9 mouse cellular contexts compared by ENCODE assay signal in the genomic region with DNA sequence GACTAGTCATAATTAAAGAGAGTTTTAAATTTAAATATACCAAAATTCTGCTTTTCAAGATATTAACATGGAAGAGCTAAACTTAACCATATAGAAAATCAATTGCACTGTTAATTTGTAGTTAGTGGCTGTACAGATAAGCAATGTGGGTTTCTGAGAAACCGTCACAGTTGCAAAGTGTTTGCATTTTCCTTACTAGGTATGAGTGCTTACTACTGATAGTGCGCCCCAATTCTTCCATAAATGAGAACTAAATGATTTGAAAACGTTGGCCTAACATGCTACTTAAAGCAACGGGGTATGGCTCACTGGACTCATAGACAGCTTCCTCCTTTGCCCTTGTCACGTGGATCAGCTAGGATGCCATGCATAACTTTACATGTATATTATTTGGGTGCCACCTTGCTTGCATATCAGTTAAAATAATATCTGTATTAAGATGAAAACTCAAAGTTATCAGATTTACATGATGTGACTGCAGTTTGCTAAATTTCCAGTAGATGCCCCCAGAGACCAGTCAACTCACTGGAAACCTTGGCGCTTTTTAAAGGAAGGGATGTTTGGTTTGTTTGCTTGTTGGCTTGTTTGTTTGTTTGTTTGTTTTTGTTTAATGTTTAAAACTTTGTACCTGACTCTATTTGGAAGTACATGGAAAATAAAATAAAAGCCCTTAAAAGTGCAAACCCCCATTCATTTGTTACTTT. TPM values are rescaled to one million over a fixed set of nuclear protein-coding genes. Genes with fewer than 3 reads are reported as not detected.
DNase-seq lines count a peak whose midpoint lies in the region; ATAC-seq and TF ChIP-seq lines count a peak whose summit lies in the region.
"Had no signal": no experiment of that assay in that cellular context is flagged by ENCODE, and none has a peak within 500 bp of the region (broad histone marks: within the 10 kb centered on the region; RNA-seq: fewer than 3 reads in every experiment).

No protein-coding gene starts in this region.

- H3K27me3 ChIP-seq in kidney, adult 2 months (replicated peaks; ENCODE audit: control insufficient read depth, insufficient read depth, low read length) = no peaks in the 10 kb centered on the region
- H3K27me3 ChIP-seq in kidney, embryonic 15.5 days = no peaks in the 10 kb centered on the region
- H3K27me3 ChIP-seq: heart, embryonic 13.5 days had no signal

- no peak overlapping the region for H3K4me3 ChIP-seq in kidney, adult 2 months (ENCODE audit: insufficient read depth, low read depth, low read length)
- no peak overlapping the region for H3K4me3 ChIP-seq in kidney, embryonic 15.5 days (replicated peaks)
- H3K4me3 ChIP-seq: heart, embryonic 13.5 days; limb, embryonic 15.5 days had no signal

- no peak overlapping the region for H3K4me2 ChIP-seq in kidney, embryonic 15.5 days
- H3K4me2 ChIP-seq: heart, embryonic 13.5 days; limb, embryonic 15.5 days had no signal

- no peak for TF ChIP-seq POLR2A in kidney, adult 2 months (IDR thresholded peaks at IDR 0.05; ENCODE audit: low read depth, low read length)

- no peak overlapping the region for H3K27ac ChIP-seq in kidney, adult 2 months (ENCODE audit: insufficient read depth, low read depth, low read length)
- no peak overlapping the region for H3K27ac ChIP-seq in kidney, embryonic 15.5 days
- H3K27ac ChIP-seq: heart, embryonic 13.5 days; limb, embryonic 15.5 days had no signal

- peak; percentile 15 for DNase-seq in kidney, adult 2 months
- DNase-seq in 3T3-L1 (ENCODE audit: low read depth, low spot score) (peak; percentile 47), 416B (ENCODE audit: low read depth) (peak; percentile 30)
- DNase-seq in embryo, embryonic 9.5 days (ENCODE audit: extremely low spot score) = peak; percentile 7
- DNase-seq in natural killer cell, adult 2 months (ENCODE audit: low spot score in 2 of 2) = no peak
- no peak for DNase-seq in urinary bladder, adult 2 months (ENCODE audit: low spot score)

- TF ChIP-seq CTCF in kidney, adult 2 months (conservative IDR thresholded peaks at IDR 0.05; ENCODE audit: insufficient read depth, insufficient read length, low read depth, low read length) = no peak

- no peak overlapping the region for H3K9ac ChIP-seq in kidney, embryonic 15.5 days
- H3K9ac ChIP-seq: heart, embryonic 13.5 days; limb, embryonic 15.5 days had no signal

- ATAC-seq in kidney, embryonic 15.5 days (replicated peaks; ENCODE audit: low FRiP score) = no peak

- 55% methylated on average over 6 of the region's 6 CpGs for WGBS in kidney, adult 2 months
- WGBS in kidney, embryonic 15.5 days = 63% methylated on average over 6 of the region's 6 CpGs

- no peaks in the 10 kb centered on the region for H3K9me3 ChIP-seq in kidney, embryonic 15.5 days (replicated peaks)
- H3K9me3 ChIP-seq: heart, embryonic 13.5 days; limb, embryonic 15.5 days had no signal

- no peaks in the 10 kb centered on the region for H3K36me3 ChIP-seq in kidney, adult 2 months (ENCODE audit: control insufficient read depth, insufficient read depth, low read length)
- no peaks in the 10 kb centered on the region for H3K36me3 ChIP-seq in kidney, embryonic 15.5 days
- H3K36me3 ChIP-seq: heart, embryonic 13.5 days; limb, embryonic 15.5 days had no signal

- no peaks in the 10 kb centered on the region for H3K4me1 ChIP-seq in kidney, adult 2 months (ENCODE audit: control insufficient read depth, insufficient read depth, low read length)
- no peaks in the 10 kb centered on the region for H3K4me1 ChIP-seq in kidney, embryonic 15.5 days
- H3K4me1 ChIP-seq: heart, embryonic 13.5 days had no signal

RNA-seq across cellular contexts. Expression of gene Ttc29, which starts 25.0 kb away (rescaled TPM):
- 0.05 TPM in 1 of 2 replicates, not detected in the other for polyA plus RNA-seq in kidney, adult 2 months (2012; rRNA removed)
- not detected in 2 replicates for polyA plus RNA-seq in kidney, embryonic 15.5 days (2015; fragmentation: Nextera tagmentation; extraction: Ambion mirVana)
- polyA plus RNA-seq in urinary bladder, adult 2 months (2012; rRNA removed) = not detected in 2 replicates
- polyA plus RNA-seq: heart, embryonic 13.5 days had no signal

Comparison
In these comparisons a context has a peak if more than half of its experiments do, and no peak if none do; other contexts are left out.
1. DNase-seq: peak in kidney, adult 2 months (single experiment), 3T3-L1 (single experiment), 416B (single experiment) and embryo, embryonic 9.5 days (single experiment); none in natural killer cell, adult 2 months (0 of 2) and urinary bladder, adult 2 months (single experiment).